Mouse (Mus musculus) frontal cortex, adult 2 months (tissue): Measurements from ENCODE around the gene BC048403. TPM values are rescaled to one million over a fixed set of nuclear protein-coding genes. Genes with fewer than 3 reads are reported as not detected.
A peak's percentile ranks its signal among the peaks of the same experiment; 100 is the strongest.
"Not testable (repeated sequence)": the region's sequence is repeated elsewhere in the genome, so short reads cannot be mapped to it uniquely, and the experiment has no call there.

Experiments used
- DNase-seq, 2 experiments: peaks; one replicate each; pipeline ENCODE4 v3.0.0; 2022; ENCODE audit warnings: low spot score in 1 of 2; ENCODE audit errors: extremely low spot score in 1 of 2
- polyA plus RNA-seq: library from polyadenylated mRNA; depleted of rRNA; stranded (reverse); fragments of >200 nt; gene quantifications from 2 replicates; pipeline ENCODE4 v1.2.3, GENCODE M21; 2012

The BC048403 gene
- polyA plus RNA-seq, 1 experiment = 7.2 TPM

DNA sequence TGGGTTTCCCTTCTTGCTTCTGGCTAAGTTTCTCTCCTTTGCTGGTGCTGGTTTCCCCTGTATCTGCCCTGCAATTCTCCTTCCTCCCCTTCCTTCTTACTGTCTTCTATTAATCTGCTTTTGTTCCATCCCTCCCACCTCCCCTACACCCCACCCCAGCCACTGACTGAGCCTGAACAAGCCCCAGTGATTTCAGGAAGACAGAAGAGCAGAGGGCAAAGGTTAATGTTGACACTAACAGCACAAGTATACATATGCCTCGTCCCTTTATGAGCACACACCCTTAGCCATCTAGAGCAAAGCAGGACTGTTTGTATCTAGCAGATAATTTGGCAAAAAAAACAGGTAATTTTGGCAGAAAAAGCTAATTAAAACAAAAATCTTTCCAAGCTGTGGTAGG is 16.1 kb downstream of the BC048403 start:
- no peak for DNase-seq

DNA sequence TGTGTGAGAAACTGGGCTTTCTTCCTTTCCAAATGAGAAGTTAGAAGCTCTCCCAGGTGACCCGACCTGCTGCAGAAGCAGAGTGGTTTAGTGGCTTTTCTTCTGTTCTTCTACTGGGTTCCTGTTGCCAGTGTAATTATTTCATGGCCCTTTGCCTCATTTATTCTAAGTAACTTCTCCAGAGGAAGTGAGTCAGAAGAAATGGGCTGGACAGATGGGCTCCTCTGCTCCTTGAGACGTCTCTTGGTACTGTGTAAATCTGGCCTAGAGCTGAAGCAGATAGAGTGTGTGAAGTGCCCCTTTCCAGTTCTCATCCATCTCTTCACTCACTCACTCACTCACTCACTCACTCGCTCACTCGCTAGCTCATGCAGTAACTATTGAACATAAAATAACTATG is 16.9 kb downstream of the BC048403 start:
- DNase-seq = no peak

DNA sequence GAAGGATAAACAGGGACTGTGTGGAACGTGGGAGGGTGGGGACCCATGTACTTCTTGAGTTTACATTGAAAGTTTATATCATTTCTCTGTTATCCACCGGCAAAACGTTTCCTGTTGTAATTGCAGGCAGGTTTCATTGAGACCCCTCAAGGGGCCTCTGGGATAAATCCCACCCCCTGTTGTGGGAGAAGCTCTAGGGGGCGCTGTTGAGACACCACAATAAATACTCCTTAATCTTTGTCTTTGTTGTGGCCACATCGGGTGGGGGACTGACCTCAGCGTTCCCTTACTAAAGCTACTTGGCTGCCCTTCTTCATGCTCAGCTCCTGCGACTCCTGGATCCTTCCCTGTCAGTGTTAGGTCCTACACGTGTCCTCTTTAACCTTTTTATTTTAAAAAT is 19.4 kb downstream of the BC048403 start:
- no peak for DNase-seq

DNA sequence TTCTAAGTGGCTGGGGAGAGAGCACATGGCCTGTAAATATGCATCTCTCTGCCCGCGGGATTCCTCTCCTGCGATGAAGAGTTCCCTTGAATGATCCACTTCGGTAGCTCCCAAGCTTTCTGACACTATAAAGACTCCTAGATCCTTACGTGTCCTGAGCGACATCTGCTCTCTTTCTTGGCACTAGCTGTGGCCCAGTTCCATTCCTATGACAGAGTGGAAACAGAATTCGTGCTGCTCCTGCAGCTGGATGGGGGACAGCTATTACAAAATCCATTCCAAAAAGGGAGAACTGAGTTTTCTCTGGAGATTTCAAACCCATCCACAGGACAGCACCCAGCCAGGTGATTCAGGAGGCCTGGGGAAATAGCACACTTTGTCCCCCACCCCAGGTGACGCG is 22.4 kb downstream of the BC048403 start:
- DNase-seq = no peak

DNA sequence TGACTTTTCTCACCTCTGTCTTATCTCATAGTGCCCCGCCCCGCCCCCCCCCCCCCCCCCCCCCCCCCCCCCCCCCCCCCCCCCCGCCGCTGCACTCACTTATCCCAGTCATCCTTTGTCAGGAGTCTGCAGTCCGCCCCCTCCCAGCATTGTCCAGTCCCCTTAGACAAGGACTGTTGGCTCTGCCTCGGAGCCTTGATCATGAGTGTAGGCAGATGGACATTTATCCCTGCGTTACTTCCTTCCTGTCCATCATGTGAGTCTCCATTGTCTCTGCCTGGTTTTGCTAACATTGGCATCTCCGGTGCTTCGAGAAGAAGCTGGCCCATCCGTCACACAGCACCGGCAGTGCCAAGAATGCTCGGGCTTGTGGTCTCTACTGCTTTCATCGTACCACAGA is 23.5 kb downstream of the BC048403 start:
- DNase-seq = no peak

DNA sequence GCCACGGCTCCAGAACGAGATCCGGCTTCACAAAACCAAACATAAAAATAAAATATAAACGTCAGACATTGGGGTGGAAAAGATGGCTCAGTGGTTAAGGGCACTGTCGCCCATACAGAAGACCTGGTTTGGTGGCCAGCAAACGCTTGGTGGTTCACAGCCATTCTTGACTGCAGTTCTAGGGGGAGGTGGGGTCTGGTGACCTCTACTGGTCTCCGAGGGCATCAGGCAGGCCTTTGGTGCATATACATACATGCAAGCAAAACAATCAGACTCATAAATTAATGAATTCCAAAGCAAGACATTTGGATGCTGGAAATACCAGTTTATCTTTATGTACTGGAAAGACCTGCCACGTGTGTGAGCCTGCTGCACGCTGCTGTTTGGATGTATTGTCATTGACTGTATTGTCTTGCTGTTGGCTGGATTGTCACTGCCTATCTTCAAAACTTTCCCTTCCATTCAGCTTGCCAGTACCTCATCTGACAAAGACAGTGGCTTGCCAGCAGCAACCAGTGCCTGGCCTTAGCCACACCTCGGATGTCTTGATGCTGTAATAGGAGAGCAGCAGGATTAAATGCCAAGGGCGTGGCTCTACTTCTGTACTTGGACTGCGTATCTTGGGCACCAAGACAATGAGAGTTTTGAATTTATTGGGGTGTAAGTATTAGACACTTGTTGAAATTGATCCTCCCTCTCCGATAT is 24.9 kb downstream of the BC048403 start:
- no peak for DNase-seq

DNA sequence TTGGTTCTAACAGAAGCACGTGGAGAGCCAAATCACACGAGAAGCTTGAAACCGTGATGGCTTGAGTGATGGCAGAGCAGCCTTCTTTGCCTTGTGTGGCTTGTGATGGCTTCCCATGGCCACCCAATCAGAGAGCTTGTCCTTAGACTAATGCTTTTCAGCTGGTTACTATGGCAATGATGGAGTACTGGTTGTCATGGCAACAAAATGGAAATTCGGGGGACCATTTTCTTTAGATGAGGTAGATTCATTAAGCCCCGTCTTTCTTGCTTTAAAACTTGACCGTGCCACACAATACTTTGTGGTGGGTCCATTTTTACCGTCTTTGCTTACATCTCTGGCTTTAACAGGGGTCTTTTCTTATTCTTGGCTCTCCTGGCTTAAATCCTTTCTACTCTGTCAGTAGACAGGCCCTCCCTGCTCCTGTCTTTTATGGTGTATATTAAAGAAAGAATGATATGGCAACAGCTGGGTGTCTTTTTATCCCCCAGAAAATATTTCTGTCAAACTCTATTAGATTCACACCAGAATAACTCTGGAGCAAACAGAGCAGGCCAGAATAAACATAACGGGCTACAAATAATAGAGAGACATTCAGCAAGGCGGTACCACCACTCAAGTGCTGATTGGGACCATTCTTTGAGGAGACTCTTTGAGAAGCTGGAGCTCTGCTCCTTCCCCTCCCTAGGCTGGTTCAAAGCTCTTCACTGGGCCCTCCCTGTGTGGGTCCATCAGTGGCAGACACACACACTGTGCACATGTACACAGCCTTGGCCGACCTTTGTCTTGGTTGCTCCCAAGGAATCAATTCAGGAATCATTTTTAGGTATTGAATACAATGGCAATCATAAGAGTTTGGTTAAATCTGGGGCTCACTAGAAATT is 25.7 kb downstream of the BC048403 start:
- peak in 1 of 2 experiments; percentile 53 for DNase-seq

DNA sequence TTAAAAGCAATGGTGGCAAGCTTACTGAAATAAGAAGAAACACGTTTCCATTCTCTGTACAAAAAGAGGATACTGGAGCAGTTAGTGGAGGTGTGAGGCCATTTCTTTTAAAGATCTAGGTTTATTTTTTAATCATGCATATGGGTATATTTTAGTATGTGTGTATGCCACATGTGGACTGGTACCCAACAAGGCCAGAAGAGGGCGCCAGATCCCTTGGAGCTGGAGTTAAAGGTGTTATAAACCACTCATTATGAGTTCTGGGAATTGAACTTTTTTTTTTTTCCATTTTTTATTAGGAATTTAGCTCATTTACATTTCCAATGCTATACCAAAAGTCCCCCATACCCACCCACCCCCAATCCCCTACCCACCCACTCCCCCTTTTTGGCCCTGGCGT is 27.6 kb downstream of the BC048403 start:
- DNase-seq = not testable (repeated sequence)

DNA sequence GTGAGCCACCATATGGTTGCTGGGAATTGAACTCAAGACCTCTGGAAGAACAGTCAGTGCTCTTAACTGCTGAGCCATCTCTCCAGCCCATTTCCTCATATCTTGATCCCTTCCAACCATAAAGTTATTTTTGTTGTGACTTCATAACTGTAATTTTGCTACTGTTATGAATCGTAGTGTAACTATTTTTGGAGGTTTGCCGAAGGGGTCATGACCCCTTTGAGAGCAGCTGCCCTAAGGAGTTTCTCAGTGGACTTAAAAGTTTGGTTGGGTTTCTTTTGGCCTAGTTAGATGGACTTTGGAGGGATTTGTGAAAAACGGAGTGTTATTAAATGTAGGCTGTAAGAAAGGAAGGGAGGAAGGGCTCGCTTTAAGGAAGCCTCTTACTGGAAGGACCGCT is 30.0 kb downstream of the BC048403 start:
- no peak for DNase-seq

DNA sequence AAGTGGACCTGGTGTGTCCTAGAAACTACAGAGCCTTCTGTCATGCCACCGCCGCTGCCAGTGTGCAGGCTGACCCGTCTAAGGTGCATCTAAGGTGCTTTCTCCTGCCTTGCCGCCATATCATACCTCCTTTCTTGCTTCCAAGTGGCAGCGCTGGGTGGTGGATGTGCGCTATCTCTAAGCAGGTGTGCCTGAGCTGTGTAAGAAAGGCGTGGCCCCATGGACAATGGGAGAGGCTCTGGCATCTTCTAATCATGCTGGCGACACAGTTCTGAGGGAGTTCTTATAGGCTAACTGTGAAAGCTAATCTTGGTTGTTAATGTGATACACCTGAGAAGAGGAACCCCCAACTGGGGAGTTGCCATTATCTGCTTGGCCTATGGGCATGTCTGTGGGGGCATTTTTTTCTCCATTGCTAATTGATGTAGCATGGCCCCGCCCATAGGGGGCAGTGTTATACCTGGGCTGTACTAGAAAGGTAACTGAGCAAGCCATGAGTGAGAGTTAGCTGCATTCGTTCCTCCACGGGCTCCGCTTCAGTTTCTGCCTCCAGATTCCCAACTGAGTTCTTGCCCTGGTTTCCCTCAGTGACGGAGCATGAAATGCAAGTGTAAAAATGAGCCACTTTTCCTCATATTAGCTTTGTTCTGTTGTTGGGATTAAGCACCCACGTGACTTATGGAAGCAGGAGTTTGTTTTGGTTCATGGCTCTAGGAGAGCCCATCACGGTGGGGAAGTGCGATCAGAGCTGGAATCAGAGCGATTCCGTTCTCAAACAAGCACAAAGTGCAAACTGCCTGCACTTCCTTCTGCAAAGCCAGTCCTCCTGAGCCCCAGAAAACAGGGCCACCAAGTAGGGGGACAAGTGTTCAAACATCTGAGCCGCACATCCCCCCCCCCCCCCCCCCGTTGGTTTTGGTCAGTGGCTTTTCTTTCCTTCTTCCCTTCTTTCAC is 31.2 kb downstream of the BC048403 start:
- no peak for DNase-seq

DNA sequence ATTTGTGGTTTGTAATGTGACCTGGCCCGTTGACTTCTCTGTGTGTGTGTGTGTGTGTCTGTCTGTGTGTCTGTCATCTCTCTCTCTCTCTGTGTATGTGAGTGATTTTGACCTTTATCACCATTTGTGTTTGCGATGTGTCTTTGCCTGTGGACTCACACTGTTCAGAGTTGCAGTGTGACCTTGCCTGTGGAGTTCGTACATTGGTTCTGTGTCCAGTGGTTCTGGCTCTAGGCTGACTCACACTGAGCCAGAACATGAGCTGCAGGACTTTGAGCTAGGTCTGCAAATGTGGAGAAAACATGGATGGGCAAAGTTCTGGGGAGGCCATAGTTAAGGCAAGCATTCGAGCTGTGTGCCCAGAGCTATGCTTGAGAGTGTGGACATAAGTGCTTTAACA is 34.1 kb downstream of the BC048403 start:
- DNase-seq = no peak

DNA sequence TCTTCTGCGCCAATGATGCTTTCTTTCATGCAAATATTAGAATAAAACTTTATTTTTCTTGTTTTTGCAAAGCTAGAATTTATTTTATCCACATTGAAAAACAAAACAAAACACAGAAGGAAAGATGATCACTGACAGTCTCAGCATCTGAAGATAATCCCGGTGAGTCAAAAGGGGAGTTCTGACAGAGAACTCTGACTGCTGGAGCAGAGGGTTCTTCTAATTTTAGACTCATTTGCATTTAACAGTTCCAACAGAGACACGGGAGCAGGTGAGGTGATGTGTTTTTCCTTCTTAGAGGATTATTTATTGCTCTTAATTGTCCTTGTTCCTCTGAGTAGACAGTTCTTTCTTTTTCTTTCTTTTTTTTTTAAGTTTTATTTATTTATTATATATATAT is 36.3 kb downstream of the BC048403 start:
- no peak for DNase-seq

DNA sequence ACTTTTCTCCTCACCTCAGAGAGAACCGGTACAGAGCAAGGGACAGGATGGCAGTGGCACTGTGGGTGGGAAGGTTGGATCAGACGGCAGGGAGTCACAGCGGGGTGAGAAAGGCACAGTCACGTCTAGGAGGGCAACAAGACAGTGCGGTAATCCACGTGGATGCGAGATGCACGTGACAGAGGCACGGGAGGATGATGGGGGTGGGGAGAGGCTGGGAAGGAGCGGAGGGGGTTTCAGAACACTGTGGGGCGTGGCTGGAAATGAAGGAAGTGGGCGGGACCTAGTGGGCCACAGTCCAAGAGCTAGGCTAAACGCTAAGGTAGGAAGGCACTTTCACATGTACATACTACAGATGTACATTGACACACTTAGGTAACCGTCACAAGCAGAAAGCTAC is 41.4 kb downstream of the BC048403 start:
- no peak for DNase-seq

DNA sequence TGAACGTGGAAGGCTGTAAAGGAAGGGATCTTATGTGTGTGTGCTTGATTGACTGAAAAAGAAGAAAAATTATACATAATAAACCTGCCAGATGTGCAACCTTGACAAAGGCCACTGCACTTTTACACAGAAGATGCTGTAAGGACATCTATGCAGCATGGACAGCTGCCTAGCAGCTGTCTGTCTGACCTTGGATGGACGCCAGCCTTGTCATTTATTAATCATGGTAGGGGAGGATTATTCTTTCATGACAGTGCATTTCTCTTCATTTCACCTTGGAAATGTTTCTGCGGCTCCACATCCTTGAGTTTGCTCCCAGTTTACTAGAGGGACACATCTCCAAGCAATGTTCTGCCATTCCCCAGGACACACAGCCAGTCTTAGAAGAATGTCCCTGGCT is 48.8 kb downstream of the BC048403 start:
- DNase-seq = no peak

DNA sequence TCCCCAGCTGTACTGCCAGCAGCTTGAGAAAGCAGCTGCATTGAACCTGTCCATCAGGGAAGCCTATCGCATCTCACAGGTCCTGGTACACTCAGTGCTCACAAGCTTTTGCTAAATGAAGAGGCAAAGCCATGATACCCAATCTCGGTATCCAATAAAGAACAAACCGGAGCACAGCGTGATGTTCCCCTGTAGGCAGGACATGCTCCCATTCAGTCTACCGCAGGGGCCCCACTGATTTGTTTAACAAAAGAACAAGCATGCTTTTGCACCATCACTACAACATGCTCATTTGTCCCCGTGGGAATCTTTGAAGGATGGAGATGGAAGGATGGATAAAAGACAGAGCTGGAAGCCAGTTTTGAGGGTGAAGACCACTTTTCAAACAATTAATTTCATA is 50.3 kb downstream of the BC048403 start:
- DNase-seq = no peak

DNA sequence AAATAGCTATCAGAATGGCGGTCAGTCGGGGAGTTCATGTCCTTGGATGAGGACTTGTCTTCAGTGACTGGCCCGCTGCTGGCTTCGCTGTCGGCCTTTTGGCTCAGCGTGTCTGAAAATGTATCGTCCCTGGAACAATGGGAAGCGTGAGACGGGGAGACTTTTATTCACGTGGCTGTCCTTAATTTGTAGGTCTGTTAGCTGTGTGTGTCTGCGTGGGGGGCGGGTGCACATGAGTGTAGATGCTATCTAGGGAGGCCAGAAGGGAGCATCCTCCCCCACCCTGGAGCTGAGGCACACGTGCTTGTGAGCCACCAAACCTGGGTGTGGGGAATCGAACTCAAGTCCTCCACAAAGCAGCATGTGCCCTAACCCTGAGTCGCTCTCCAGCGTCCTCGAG is 52.9 kb downstream of the BC048403 start:
- no peak for DNase-seq

DNA sequence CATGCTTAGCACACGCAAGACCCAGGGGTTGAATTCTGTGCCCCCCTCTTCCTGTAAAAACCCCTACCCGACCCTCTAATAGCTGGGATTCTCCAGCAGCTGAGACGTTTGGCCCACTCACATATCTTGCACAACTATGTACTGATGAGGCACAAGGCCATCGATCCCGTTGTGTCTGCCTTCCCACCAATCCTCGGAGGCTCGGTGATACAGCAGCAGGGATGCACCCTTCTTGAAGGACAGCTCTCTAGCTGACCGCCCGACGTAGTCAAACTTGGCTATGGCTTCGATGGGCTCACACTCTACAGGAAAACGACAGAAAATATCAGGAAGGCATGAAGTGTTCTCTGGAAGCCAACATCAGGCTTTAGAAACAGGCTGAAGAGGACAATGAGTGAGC is 54.7 kb downstream of the BC048403 start:
- DNase-seq = no peak

DNA sequence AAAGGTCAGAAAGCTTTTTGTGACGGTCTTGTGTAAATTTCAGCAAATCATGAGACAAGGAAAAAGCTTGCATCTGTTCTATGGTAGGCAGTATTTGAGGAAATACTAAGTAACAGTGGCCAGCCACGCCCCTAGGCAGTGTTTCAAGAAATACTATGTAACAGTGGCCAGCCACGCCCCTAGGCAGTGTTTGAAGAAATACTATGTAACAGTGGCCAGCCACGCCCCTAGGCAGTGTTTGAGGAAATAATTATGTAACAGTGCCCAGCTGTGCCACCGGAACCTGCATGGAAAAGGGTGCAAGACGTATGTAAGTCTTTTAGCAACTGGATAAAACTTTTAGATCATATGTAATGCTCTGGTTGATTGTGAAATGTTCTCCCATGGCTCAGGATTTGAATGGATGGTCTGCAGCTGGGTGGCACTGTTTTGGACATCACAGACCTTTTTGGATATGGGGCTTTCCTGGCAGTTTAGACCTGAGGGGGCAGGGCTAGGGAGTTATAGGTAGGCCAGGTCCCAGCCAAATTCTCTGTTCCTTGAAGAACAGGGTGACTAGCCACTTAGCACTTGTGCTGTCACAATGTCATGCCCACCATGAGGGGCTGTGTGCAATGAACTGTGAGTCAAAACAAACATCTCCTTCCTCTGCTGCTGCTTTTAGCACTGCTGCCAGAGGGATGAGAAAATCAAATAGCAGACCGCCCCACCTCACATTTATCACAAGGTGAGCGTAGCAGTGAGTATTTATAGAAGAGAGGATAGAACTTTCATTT is 56.5 kb downstream of the BC048403 start:
- no peak for DNase-seq

DNA sequence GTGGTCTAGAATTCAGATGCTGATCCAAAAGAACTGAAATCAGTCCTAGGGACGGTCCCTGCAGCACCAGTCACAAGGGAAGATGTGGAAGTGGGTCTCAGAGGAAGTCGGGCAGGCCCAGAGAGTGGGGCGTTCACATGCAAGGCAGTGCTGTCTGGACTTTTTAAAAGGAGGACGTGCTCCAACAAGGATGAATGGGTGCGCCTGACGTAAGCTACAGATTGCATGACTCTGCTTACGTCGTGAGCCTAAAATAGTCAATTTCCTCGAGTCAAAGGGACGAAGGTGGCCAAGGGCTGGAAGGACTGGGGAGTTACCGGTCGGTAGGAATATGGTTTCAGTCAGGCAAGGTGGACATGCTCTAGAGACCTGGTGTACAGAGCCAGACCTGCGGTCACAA is 60.3 kb downstream of the BC048403 start:
- DNase-seq = no peak
